In genomic region chr10:75707901-75708632, GRCm38 (mm10) we compare ENCODE assay signal across 17 mouse cellular contexts. TPM values are rescaled to one million over a fixed set of nuclear protein-coding genes. Genes with fewer than 3 reads are reported as not detected.
DNase-seq lines count a peak whose midpoint lies in the region; ATAC-seq and TF ChIP-seq lines count a peak whose summit lies in the region.
"Had no signal": no experiment of that assay in that cellular context is flagged by ENCODE, and none has a peak within 500 bp of the region (broad histone marks: within the 10 kb centered on the region; RNA-seq: fewer than 3 reads in every experiment).

No protein-coding gene starts in this region.

- no peak for ATAC-seq in liver, embryonic 13.5 days (ENCODE audit: low read depth)
- no peak for ATAC-seq in Patski

- POLR2A ChIA-PET in Patski (lab: Charles Lee), result interaction anchor here (0.6 kb wide), 1 partner anchor 143 kb away, joined by 3 read pairs; no protein-coding TSS in a partner anchor

- no peak overlapping the region for H3K9ac ChIP-seq in heart, adult 2 months (ENCODE audit: low read depth, low read length)
- H3K9ac ChIP-seq in liver, embryonic 13.5 days, result peak overlapping the region; percentile 68
- H3K9ac ChIP-seq: stomach, embryonic 15.5 days had no signal

- 62% methylated on average over 3 of the region's 3 CpGs for WGBS in heart, adult 2 months
- 91% methylated on average over 3 of the region's 3 CpGs for WGBS in heart, embryonic 10.5 days
- WGBS in liver, embryonic 13.5 days (ENCODE audit: insufficient replicate concordance), result 89% methylated on average over 3 of the region's 3 CpGs

- no peak for TF ChIP-seq POLR2A in heart, adult 2 months (IDR thresholded peaks at IDR 0.05; ENCODE audit: insufficient read depth, low read depth, low read length)

- 0 out of 2 replicates have a peak, but pooled peaks have one; percentile 60 for TF ChIP-seq EP300 in heart, adult 2 months (IDR thresholded peaks at IDR 0.05; ENCODE audit: insufficient read depth, low read depth, low read length)

- CTCF ChIA-PET in Patski (lab: Charles Lee), result interaction anchor here (1.0 to 1.7 kb wide), 6 partner anchors 9 to 122 kb away, joined by 4 to 6 read pairs (median 4); no protein-coding TSS in a partner anchor

- DNase-seq in heart, adult 2 months, result peak; percentile 37 to 48
- DNase-seq in heart, embryonic 10.5 days (ENCODE audit: low spot score), result no peak
- no peak for DNase-seq in liver, embryonic 13.5 days
- DNase-seq in liver (no peak), Patski (ENCODE audit: low read depth, low spot score) (peak; percentile 20)
- peak; percentile 12 to 31 for DNase-seq in heart, postnatal 36 days
- no peak for DNase-seq in gastrocnemius, adult 2 months
- DNase-seq in left cerebral cortex, adult 11 months (ENCODE audit: low spot score), result no peak
- DNase-seq: cerebellum, adult 11-12 months; lung, adult 2 months; lung, postnatal 4 days; right cerebral cortex, postnatal 25 days; thymus, adult 18-20 months had no signal

- H3K36me3 ChIP-seq in heart, adult 2 months (ENCODE audit: control insufficient read depth, insufficient read depth, low read length), result no peaks in the 10 kb centered on the region
- peaks cover 59% of the 10 kb centered on the region for H3K36me3 ChIP-seq in heart, embryonic 10.5 days
- peaks cover 86% of the 10 kb centered on the region for H3K36me3 ChIP-seq in liver, embryonic 13.5 days

- in situ Hi-C loops in Patski (cut with MboI; ENCODE audit: low pct_unique_long_range_greater_than_20kb), result no loop called here

- intact Hi-C loops in heart, adult 2 months (cut with DNase I), result no loop called here
- intact Hi-C loops in heart, postnatal 36 days (cut with DNase I), result no loop called here
- intact Hi-C loops in gastrocnemius, adult 2 months (cut with DNase I), result loop anchor here (5.0 kb wide), 1 partner anchor 121 kb away; the partner anchor contains the start of gene Ggt5

- no peak for TF ChIP-seq CTCF in heart, adult 2 months (IDR thresholded peaks at IDR 0.05)
- no peak for TF ChIP-seq CTCF in Patski (IDR thresholded peaks at IDR 0.05)
- no peak for TF ChIP-seq CTCF in gastrocnemius, adult 2 months (IDR thresholded peaks at IDR 0.05)

- no peaks in the 10 kb centered on the region for H3K79me2 ChIP-seq in heart, adult 2 months (replicated peaks; ENCODE audit: control insufficient read depth, insufficient read depth, low read length)

- no peaks in the 10 kb centered on the region for H3K9me3 ChIP-seq in heart, embryonic 10.5 days
- no peaks in the 10 kb centered on the region for H3K9me3 ChIP-seq in liver, embryonic 13.5 days (replicated peaks)
- H3K9me3 ChIP-seq: G1E; hindbrain, embryonic 10.5 days; midbrain, embryonic 10.5 days; stomach, embryonic 15.5 days had no signal

- peak overlapping the region; percentile 45 for H3K27ac ChIP-seq in heart, adult 2 months
- H3K27ac ChIP-seq in heart, embryonic 10.5 days, result no peak overlapping the region
- H3K27ac ChIP-seq in liver, embryonic 13.5 days, result peak overlapping the region; percentile 98
- no peak overlapping the region for H3K27ac ChIP-seq in gastrocnemius, adult 2 months
- H3K27ac ChIP-seq: hindbrain, embryonic 10.5 days; midbrain, embryonic 10.5 days; stomach, embryonic 15.5 days had no signal

- no peak overlapping the region for H3K4me2 ChIP-seq in liver, embryonic 13.5 days
- H3K4me2 ChIP-seq: stomach, embryonic 15.5 days had no signal

- H3K4me1 ChIP-seq in heart, adult 2 months (ENCODE audit: control insufficient read depth, insufficient read depth, low read length), result peaks cover 10% of the 10 kb centered on the region
- peaks cover 17% of the 10 kb centered on the region for H3K4me1 ChIP-seq in heart, embryonic 10.5 days
- peaks cover 58% of the 10 kb centered on the region for H3K4me1 ChIP-seq in liver, embryonic 13.5 days (replicated peaks)

- H3K4me3 ChIP-seq in heart, adult 2 months, result no peak overlapping the region
- no peak overlapping the region for H3K4me3 ChIP-seq in heart, embryonic 10.5 days
- H3K4me3 ChIP-seq in liver, embryonic 13.5 days (replicated peaks), result no peak overlapping the region
- H3K4me3 ChIP-seq in gastrocnemius, adult 2 months, result no peak overlapping the region
- H3K4me3 ChIP-seq: hindbrain, embryonic 10.5 days; midbrain, embryonic 10.5 days; stomach, embryonic 15.5 days had no signal

- no peaks in the 10 kb centered on the region for H3K27me3 ChIP-seq in heart, adult 2 months (ENCODE audit: control insufficient read depth, insufficient read depth, low read length)
- no peaks in the 10 kb centered on the region for H3K27me3 ChIP-seq in heart, embryonic 10.5 days (ENCODE audit: insufficient read depth, poor library complexity, severe bottlenecking)
- H3K27me3 ChIP-seq in liver, embryonic 13.5 days, result no peaks in the 10 kb centered on the region
- no peaks in the 10 kb centered on the region for H3K27me3 ChIP-seq in Patski
- H3K27me3 ChIP-seq: stomach, embryonic 15.5 days had no signal

RNA-seq across cellular contexts. Expression of gene Cabin1, which starts 56.1 kb away (rescaled TPM):
- total RNA-seq in heart, adult 2 months (2021), result 10 to 100 TPM; 13.6 to 19.9 TPM
- 17.9 and 21.1 TPM in 2 replicates for polyA plus RNA-seq in heart, adult 2 months (2012; rRNA removed)
- polyA plus RNA-seq in heart, embryonic 10.5 days (2016; fragmentation: Nextera tagmentation; extraction: Ambion mirVana), result 20.0 and 24.0 TPM in 2 replicates
- polyA plus RNA-seq in liver, embryonic 13.5 days (2015; fragmentation: Nextera tagmentation; extraction: Ambion mirVana), result 15.4 and 16.6 TPM in 2 replicates
- 40.7 TPM for polyA plus RNA-seq in Patski (2021)
- 10 to 100 TPM; 23.4 to 26.2 TPM for total RNA-seq in heart, postnatal 36 days (2021)
- total RNA-seq in gastrocnemius, adult 2 months (2021), result 10 to 100 TPM in 1 of 2 experiments, 1 to 10 TPM in 1; 8.4 to 11.0 TPM

Comparison
In these comparisons a context has a peak if more than half of its experiments do, and no peak if none do; other contexts are left out.
1. DNase-seq: peak in heart, adult 2 months (2 of 2), Patski (single experiment) and heart, postnatal 36 days (2 of 2); none in heart, embryonic 10.5 days (single experiment), liver, embryonic 13.5 days (single experiment), liver (single experiment), gastrocnemius, adult 2 months (single experiment) and left cerebral cortex, adult 11 months (single experiment).
2. H3K27ac ChIP-seq: peak in heart, adult 2 months (single experiment) and liver, embryonic 13.5 days (single experiment); none in heart, embryonic 10.5 days (single experiment) and gastrocnemius, adult 2 months (single experiment).